Mouse (Mus musculus) G1E (cell line): ENCODE measurements around the gene Gm11037.

Experiments
- CTCF ChIP-seq: IDR thresholded peaks from 2 replicates; pipeline ENCODE4 v1.5.1; 2012; ENCODE audit warnings: low read depth, low read length, inconsistent platforms, mixed read lengths
- GATA1 ChIP-seq: IDR thresholded peaks from 2 replicates; pipeline ENCODE4 v1.6.1; 2012; ENCODE audit warnings: borderline replicate concordance, low read length, inconsistent platforms, mixed read lengths
- GATA2 ChIP-seq: IDR thresholded peaks from 2 replicates; pipeline ENCODE4 v1.6.1; 2012; ENCODE audit warnings: low read depth, low read length, inconsistent platforms, borderline replicate concordance
- POLR2AphosphoS5 ChIP-seq: IDR thresholded peaks from 2 replicates; pipeline ENCODE4 v1.6.1; 2012; ENCODE audit warnings: low read depth, low read length, inconsistent platforms; ENCODE audit not compliant: insufficient replicate concordance
- TAL1 ChIP-seq: conservative IDR thresholded peaks from 2 replicates; pipeline ENCODE4 v1.6.1; 2012; ENCODE audit warnings: low read depth, low read length, inconsistent platforms, mixed read lengths

DNA sequence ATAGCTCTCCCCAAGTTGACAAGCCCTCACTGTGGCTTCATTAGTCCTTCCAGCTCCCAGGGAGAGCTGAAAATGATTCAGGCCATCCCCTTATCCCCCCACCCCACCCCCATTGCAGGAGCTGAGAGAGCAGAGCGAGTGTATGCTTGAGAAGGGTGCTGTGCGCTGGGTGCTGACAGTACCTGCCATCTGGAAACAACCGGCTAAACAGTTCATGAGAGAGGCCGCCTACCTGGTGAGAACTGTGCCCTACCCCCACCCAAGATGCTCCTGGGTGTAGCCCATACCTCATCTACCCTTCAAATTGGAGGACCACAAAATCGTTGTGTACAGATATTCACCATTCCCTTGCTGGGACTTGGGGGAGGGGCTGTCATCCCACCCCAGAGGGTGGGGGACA lies 6.0 kb downstream of the Gm11037 start:
- TF ChIP-seq CTCF (no peak), GATA1 (no peak), GATA2 (no peak), TAL1 (no peak), POLR2AphosphoS5 (no peak)
